Mouse (Mus musculus): ENCODE measurements around the gene Gfra4.
"Not testable (repeated sequence)": the region's sequence is repeated elsewhere in the genome, so short reads cannot be mapped to it uniquely, and the experiment has no call there.

Gfra4 gene

GRCm38 (mm10) chr2:131052043-131052442 lies 9.2 kb upstream of the Gfra4 start:
- no peak for DNase-seq (ENCODE audit: inconsistent ontology term)

- no peak for DNase-seq (ENCODE audit: inconsistent ontology term)
Observed at GRCm38 (mm10) chr2:131046025-131046424, 3.1 kb upstream of the Gfra4 start.

- no peak for DNase-seq (ENCODE audit: inconsistent ontology term)
Observed at GRCm38 (mm10) chr2:131044989-131045720, 2.3 kb upstream of the Gfra4 start.

- no peak for DNase-seq (ENCODE audit: inconsistent ontology term)
Observed at GRCm38 (mm10) chr2:131044354-131044852, 1.5 kb upstream of the Gfra4 start.

GRCm38 (mm10) chr2:131040854-131041825 lies 1.7 kb downstream of the Gfra4 start:
- DNase-seq (ENCODE audit: inconsistent ontology term): peak; percentile 24

- DNase-seq (ENCODE audit: inconsistent ontology term): no peak
Observed at GRCm38 (mm10) chr2:131038675-131039074, 4.2 kb downstream of the Gfra4 start.

GRCm38 (mm10) chr2:131038197-131038596 lies 4.7 kb downstream of the Gfra4 start:
- no peak for DNase-seq (ENCODE audit: inconsistent ontology term)

GRCm38 (mm10) chr2:131037226-131037990 lies 5.5 kb downstream of the Gfra4 start:
- peak; percentile 87 for DNase-seq (ENCODE audit: inconsistent ontology term)

GRCm38 (mm10) chr2:131036757-131037156 lies 6.1 kb downstream of the Gfra4 start:
- no peak for DNase-seq (ENCODE audit: inconsistent ontology term)

- no peak for DNase-seq (ENCODE audit: inconsistent ontology term)
Observed at GRCm38 (mm10) chr2:131036343-131036742, 6.5 kb downstream of the Gfra4 start.

- not testable (repeated sequence) for DNase-seq (ENCODE audit: inconsistent ontology term)
Observed at GRCm38 (mm10) chr2:131031406-131031805, 11.5 kb downstream of the Gfra4 start.

GRCm38 (mm10) chr2:131030998-131031397 lies 11.9 kb downstream of the Gfra4 start:
- no peak for DNase-seq (ENCODE audit: inconsistent ontology term)

GRCm38 (mm10) chr2:131030561-131030960 lies 12.3 kb downstream of the Gfra4 start:
- no peak for DNase-seq (ENCODE audit: inconsistent ontology term)

- DNase-seq (ENCODE audit: inconsistent ontology term): no peak
Observed at GRCm38 (mm10) chr2:131029065-131029935, 13.6 kb downstream of the Gfra4 start.

- no peak for DNase-seq (ENCODE audit: inconsistent ontology term)
Observed at GRCm38 (mm10) chr2:131026941-131027340, 15.9 kb downstream of the Gfra4 start.

- DNase-seq (ENCODE audit: inconsistent ontology term): no peak
Observed at GRCm38 (mm10) chr2:131025230-131025629, 17.7 kb downstream of the Gfra4 start.

- DNase-seq (ENCODE audit: inconsistent ontology term): no peak
Observed at GRCm38 (mm10) chr2:131010566-131010965, 32.3 kb downstream of the Gfra4 start.

- no peak for DNase-seq (ENCODE audit: inconsistent ontology term)
Observed at GRCm38 (mm10) chr2:131009123-131009522, 33.8 kb downstream of the Gfra4 start.

- no peak for DNase-seq (ENCODE audit: inconsistent ontology term)
Observed at GRCm38 (mm10) chr2:130992818-130993217, 50.1 kb downstream of the Gfra4 start.

Data from Muller cell, postnatal 12 days (primary cell).